Mouse (Mus musculus) kidney, postnatal 36 days (tissue): ENCODE measurements at regions not wholly inside any gene's neighbourhood (a gene's known extent, or its start where the extent isn't known, plus 50 kb on each side); places are given as distances from the start of the nearest gene placed in this dataset.

Experiments
- DNase-seq, 2 experiments: peaks; one replicate each; pipeline ENCODE4 v3.0.0; 2021 to 2022; ENCODE audit warnings: mixed read lengths in 2 of 2

DNA sequence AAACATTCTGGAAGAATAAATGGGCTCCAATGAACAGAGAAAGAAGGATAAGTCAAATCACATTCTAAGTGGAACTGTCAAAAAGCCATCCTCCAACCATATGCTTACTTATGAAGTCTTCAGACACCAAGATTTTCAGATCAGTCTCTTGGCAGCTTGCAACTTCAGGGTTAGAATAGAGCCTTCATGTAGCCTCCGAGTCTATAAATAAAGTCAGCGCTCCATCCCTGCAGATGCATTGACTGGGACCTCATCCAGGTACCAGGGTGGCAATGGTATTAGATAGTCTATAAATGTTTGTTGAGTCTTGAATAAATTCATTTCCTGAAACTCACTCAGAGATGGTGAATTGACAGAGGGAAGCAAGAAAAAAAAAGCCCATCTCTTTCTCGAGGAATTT is 107.2 kb upstream of the Eepd1 start:
- no peak for DNase-seq

DNA sequence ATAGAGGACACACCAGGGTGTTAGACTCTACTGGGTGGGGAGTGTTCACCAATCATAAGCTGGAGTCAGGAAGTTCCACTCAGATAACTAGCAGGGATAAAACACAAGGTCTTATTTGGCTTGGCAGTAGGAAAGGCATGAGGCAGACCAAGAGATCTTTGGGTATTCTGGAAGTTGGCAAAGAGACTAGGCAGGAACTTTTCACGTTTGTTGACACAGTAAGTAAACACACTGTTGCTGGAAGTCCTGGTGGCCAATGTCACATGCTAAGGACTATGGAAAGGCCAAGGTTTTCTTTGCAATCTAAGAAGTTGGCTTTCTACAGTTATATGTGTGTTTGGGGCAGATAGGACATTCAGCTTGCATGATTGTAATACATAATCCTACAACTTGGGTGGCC is 105.1 kb upstream of the Eepd1 start:
- DNase-seq = no peak

DNA sequence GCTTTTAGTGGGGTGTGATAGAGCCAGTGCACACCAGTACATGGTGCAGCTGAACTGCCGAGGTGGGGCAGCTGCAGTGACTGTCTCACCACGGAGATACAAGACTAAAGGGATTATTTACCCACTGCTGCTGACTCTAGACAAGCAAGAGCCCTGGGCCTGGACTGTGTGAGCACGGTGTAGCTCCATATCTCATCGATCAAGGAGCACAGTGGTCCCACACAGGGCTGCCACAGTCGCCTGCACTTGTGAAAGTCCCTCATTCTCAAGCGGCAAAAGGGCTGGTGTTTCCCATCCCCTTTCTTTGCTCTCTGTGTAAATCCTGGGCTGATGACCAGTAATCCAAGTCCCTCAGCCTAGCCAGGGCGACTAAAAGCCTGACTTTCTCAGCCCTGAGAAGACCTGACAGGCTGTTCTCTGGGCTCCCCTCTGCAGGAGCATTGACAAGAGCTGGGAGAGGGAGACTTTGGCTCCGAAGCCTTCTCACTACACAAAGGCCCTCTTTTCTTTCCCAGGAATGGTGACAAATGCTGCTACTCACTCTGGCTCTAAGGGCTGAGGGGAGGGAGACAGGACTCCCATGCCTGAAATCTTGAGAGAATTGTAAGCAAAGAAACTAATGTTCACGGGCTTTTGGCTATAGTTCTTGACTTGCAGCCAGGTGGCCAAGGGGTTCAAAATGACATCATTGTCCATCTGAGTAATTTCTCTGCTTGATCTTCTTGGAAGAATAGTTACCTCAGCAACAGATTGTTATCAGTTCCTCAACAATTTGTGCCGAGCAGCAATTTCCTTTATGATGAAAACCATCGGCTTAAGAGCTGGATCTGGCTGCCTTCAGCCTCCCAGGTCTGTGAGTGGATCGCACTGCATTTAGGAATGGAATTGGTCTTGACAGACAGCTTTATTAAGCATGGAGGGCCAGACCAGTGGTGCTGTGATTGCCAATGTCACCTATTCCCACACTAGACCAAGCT is 103.3 kb upstream of the Eepd1 start:
- DNase-seq = peak in 1 of 2 experiments; percentile 2

DNA sequence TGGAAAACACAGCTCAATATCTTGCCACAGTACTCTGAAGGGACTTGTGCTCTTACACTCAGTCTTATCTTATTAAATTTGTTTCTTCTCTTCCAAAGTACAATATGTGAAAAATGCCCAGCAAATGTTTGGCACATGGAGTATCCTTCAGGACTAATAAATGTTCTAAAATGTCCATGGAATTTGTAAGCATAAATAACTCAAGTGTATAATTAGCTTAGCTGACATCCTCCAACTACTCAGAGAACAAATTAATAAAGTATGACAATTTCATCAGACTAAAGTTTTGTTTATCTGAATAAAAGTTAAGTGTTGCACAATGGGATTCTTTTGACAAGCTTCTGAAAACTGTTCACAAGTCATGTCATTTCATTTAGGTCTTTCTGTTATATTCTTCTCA is 96.0 kb upstream of the Eepd1 start:
- DNase-seq = peak in 1 of 2 experiments; percentile 7

DNA sequence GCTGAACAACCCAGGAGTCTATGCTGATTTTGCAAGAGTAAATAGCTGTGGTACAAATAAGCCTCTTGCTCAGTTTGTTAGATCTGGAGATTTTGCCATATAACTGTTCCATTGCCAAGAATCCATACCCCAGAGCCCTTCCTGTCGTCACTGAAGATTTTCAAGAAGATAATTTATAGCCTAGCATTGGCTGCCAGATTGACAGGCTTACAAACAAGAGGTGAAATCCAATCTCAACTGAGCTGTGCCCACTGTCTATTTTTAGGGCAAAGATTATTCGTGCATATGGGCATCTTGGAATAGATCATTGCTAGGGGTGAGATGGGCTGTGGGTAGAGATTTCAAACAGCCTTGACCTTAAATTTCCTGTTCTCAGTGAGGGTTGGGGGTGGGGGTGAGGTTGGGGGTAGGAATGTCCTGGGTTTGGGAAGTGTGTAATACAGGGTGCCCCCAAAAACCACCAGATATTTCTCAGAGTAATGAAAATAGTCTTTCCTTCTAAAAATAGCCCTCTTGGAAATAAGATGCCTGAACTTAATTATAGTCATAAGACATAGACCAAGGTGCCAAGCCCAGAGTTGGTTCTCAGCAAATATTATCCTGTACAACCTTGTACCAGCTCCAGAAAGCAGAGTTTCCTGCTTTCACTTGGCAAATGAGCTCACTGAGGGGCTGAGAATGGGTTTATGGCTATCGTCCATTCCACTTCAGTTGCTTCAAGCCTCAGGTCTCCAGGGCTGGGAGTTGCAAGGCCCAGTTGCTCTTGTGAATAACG is 93.3 kb upstream of the Eepd1 start:
- no peak for DNase-seq

DNA sequence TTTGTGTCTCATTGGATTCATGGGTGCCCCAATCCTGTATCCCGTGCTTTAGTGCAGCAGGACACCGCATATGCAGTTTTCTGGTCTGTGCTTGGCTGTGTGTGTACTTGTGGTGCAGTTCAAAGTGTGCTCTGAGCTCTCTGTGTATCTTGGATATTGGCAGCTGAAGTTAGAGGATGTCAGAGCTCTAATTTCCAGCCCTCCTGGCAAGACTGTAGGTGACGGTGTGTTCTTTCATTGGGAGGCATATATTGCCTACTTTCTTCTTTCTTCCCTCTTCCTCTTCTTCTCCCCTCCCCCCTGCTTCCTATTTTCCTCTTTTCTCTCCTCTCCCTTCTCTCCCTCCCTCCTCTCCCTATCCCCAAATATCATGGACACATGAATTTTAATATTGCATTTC is 92.0 kb upstream of the Eepd1 start:
- no peak for DNase-seq

DNA sequence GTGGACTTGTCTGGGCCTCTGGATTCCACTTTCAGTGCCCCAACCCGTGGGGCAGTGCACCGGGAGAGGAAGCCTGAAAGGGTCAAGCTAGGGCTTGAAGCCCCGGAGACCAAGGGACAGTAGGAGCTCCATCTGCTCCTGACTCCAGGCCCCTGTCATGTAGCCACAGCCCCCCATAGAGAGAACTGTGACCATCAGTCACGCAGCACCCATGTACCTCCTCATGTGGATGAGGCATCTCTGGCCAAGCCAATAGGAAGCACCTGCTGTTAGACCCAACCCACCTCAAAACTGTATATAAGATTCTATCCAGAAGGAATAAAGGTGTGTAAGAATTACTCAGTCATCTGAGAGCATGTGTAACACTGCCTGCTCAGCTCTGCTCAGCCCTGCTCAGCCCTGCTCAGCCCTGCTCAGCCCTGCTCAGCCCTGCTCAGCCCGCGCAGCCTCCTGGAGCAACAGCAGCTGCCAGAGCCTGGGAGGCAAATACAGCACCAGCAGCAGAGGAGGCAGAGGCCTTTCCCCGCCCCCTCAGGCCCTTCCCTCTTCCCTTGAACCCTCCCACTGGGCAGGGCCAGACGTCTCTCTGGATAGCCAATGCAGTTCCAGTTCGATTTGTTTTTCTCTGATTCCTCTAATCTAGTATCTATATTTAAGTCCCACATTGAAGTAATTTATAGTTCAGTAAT is 80.6 kb upstream of the Eepd1 start:
- peak; percentile 22 to 48 for DNase-seq

DNA sequence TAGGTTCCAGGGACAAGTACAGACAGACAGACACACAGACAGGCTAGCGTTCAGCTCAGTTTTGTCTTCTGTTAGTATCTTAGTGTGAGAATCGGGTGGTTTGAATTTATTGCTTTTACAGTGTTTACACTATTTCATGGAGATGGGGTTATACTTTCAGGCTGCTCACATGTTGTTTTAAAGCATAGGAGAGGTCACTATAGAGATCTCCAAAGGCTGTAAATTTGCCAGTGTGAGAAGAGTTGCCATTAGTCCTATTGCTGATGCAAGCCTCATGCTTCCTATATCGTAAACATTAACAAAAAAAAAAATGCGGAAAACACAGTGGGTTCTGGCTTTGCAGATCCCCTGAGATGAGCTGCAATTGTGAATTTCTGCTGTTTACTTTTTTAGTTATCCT is 75.5 kb upstream of the Eepd1 start:
- DNase-seq = no peak

DNA sequence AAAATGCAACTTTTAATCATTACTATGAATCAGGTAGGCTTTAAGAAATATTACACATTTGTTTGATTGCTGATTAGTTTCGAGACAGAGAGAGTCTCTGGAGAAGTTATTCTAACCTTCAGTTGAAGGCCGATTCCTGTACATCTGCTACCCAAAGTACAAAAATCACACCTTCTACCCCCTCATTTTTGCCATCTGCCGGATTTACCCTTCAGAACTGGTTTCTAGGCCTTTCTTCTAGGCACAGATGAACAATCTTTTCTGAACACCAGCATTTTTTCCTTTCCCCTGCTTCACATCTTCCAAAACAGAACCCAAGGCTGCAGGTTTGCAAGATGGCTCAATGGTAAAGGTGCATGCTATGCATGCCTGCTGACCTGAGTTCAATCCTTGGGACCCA is 72.8 kb upstream of the Eepd1 start:
- DNase-seq = no peak

DNA sequence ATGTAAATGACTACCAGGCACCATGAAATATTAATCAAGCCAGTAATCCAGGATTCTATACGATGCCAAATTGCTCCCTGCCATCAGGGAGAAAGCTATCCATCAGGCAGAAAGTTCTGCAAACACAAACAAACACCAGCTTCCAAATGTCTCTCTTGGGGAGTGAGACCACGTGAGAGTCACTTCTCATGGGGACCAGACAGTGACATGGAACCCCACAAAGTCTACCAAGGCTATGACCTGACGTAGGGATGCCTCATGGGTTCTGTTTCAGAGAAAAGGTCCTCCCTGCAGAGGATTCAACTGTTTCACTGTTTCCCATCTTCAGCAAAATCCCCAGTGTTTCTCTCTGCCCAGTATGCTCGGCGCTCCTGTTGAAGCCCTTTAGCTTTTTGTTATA is 71.6 kb upstream of the Eepd1 start:
- DNase-seq = no peak

DNA sequence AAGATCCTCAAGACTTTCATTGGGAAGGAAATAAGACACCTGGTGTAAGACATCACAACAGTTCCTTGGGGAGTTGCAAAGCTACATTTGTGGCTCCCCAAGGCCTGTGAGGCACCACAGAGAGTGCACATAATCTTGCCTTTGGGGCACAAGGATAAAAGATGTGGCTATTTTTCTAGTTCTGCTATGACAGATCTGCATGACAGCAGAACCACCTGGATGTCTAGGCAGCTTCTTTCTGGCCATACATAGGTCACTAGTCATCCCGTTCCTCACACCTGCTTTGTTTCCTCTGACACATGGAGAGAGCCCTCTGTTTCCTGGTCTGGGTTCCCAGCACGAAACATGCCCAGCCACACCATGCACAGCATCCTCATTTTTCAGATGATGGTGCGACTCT is 67.5 kb upstream of the Eepd1 start:
- DNase-seq = no peak

DNA sequence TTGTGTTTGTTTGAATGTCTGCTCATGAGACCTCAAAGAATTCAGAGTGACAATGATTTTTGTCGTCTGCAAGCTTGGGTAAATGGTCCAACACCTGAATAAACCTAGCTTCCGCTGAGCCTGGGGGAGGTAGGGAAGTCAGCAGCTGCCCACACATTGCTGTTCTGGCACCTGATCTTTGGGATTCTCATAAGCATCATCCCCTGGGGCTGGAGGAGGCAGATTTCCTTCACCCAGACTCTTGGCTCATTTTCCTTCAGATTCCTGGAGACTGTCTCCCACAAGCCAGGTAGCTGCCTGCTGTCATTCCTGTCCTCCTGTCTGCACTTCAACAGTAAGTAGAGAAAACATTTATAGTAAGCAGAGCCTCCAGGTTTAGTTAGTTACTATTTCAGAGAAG is 67.0 kb upstream of the Eepd1 start:
- no peak for DNase-seq

DNA sequence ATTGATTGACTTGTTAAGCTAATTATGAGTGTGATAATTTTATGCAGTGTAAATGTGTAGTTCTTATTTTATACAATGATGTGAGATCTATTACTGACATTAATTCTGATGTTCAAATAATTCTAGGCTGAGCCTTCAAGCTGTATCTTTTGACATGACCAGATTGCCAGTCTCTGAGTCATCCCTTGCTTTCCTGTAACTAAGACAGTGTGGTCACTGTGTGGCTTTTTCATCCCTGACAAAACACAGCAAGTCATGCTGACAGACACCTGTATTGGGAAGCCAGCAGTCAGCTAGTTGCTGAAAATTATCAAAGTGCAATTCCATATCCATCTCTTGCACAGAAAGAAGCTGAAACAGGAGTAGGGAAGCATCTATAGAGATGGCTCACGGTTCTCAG is 54.4 kb upstream of the Eepd1 start:
- no peak for DNase-seq

DNA sequence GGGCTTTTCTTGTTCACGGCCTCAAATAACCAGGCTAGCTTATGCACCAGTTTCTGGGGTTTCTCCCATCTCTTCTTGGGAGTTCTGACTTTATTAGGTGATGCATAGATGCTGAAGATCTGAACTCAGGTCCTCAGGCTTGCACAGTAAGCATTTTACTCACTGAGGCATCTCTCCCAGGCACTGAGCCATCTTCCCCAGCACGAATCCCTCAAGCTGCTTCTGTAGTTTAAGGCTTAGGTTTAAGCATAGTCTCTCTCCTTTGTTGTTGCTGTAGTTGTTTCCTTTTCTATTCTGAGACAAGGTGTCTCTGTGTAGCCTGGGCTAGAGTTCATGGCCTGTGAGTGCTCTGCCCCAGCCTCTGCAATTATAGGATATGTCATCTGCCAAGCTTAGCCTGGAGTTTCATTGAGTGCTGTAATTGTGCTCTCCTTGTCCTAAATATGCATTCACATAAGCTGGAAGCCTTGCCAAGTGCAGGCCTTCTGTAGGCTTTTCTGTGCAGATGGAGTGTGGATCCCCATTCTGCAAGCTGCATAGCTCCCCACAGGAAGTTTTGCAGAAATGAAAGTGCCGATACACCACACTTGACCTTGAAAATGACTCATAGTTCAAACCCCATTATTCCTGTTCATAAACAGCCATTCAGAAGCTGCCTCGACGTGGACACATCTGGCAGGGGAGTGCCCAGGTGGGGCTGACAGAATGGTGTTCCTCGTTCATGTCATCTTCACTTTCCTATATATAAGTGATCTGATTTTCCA is 51.7 kb upstream of the Eepd1 start:
- no peak for DNase-seq
